In genomic region chr12:99789283-99789960, GRCm38 (mm10) we compare ENCODE assay signal across 13 mouse cellular contexts.
DNase-seq lines count a peak whose midpoint lies in the region; ATAC-seq and TF ChIP-seq lines count a peak whose summit lies in the region.
"Had no signal": no experiment of that assay in that cellular context is flagged by ENCODE, and none has a peak within 500 bp of the region (broad histone marks: within the 10 kb centered on the region; RNA-seq: fewer than 3 reads in every experiment).

No protein-coding gene starts in this region.

- peaks cover 7% of the 10 kb centered on the region; the same call in 1 of the 2 replicates for H3K9me3 ChIP-seq in heart, embryonic 12.5 days (replicated peaks)
- no peaks in the 10 kb centered on the region for H3K9me3 ChIP-seq in heart, embryonic 10.5 days
- H3K9me3 ChIP-seq in hindbrain, postnatal 0 days (ENCODE audit: low read length): no peaks in the 10 kb centered on the region
- H3K9me3 ChIP-seq: forebrain, embryonic 10.5 days; heart, embryonic 15.5 days; liver, embryonic 15.5 days; neural tube, embryonic 12.5 days; stomach, embryonic 15.5 days had no signal

- TF ChIP-seq CTCF in hindbrain, postnatal 0 days (IDR thresholded peaks at IDR 0.05; ENCODE audit: low read depth): no peak

- peak; percentile 27 to 59 for DNase-seq in heart, adult 18-20 months
- DNase-seq in CD4-positive, CD25-positive, alpha-beta regulatory T cell, adult 2 months (ENCODE audit: low read depth, low spot score): peak; percentile 40
- DNase-seq in heart, embryonic 10.5 days (ENCODE audit: low spot score): peak; percentile 55
- no peak for DNase-seq in left cerebral cortex, adult 8-10 months (ENCODE audit: low spot score in 2 of 2)
- DNase-seq in hindbrain, postnatal 0 days (ENCODE audit: low spot score): no peak

- H3K27ac ChIP-seq in heart, embryonic 12.5 days (ENCODE audit: poor library complexity, severe bottlenecking): no peak overlapping the region
- no peak overlapping the region for H3K27ac ChIP-seq in heart, embryonic 10.5 days
- H3K27ac ChIP-seq in hindbrain, postnatal 0 days: no peak overlapping the region
- H3K27ac ChIP-seq: forebrain, embryonic 10.5 days; heart, embryonic 15.5 days; liver, embryonic 15.5 days; neural tube, embryonic 12.5 days; stomach, embryonic 15.5 days had no signal

- no peak overlapping the region for H3K4me2 ChIP-seq in heart, embryonic 12.5 days
- no peak overlapping the region for H3K4me2 ChIP-seq in hindbrain, postnatal 0 days (ENCODE audit: low read depth, low read length)
- H3K4me2 ChIP-seq: heart, embryonic 15.5 days; liver, embryonic 15.5 days; neural tube, embryonic 12.5 days; stomach, embryonic 15.5 days had no signal

- no peak overlapping the region for H3K4me3 ChIP-seq in heart, embryonic 12.5 days
- H3K4me3 ChIP-seq in heart, embryonic 10.5 days: no peak overlapping the region
- H3K4me3 ChIP-seq in hindbrain, postnatal 0 days (ENCODE audit: low read length): no peak overlapping the region
- H3K4me3 ChIP-seq: forebrain, embryonic 10.5 days; heart, embryonic 15.5 days; liver, embryonic 15.5 days; neural tube, embryonic 12.5 days; stomach, embryonic 15.5 days had no signal

- no peaks in the 10 kb centered on the region for H3K27me3 ChIP-seq in heart, embryonic 12.5 days (replicated peaks)
- no peaks in the 10 kb centered on the region for H3K27me3 ChIP-seq in heart, embryonic 10.5 days (ENCODE audit: insufficient read depth, poor library complexity, severe bottlenecking)
- no peaks in the 10 kb centered on the region for H3K27me3 ChIP-seq in hindbrain, postnatal 0 days (ENCODE audit: insufficient read depth, low read length)
- H3K27me3 ChIP-seq: heart, embryonic 15.5 days; liver, embryonic 15.5 days; neural tube, embryonic 12.5 days; stomach, embryonic 15.5 days had no signal

- no peak for ATAC-seq in heart, embryonic 12.5 days (ENCODE audit: insufficient number of reproducible peaks, low FRiP score)
- peak; percentile 92 for ATAC-seq in monocyte, adult 5-6 weeks (replicated peaks; ENCODE audit: insufficient number of reproducible peaks, low FRiP score, low TSS enrichment, poor library complexity, severe bottlenecking)
- no peak for ATAC-seq in megakaryocyte-erythroid progenitor cell, adult 5-6 weeks (replicated peaks; ENCODE audit: low FRiP score, low TSS enrichment, poor library complexity, severe bottlenecking)
- ATAC-seq in hindbrain, postnatal 0 days: no peak

- peaks cover 14% of the 10 kb centered on the region for H3K4me1 ChIP-seq in heart, embryonic 12.5 days (replicated peaks)
- H3K4me1 ChIP-seq in heart, embryonic 10.5 days: 0 out of 2 replicates have a peak, but pooled peaks cover 5% of the 10 kb centered on the region
- no peaks in the 10 kb centered on the region for H3K4me1 ChIP-seq in hindbrain, postnatal 0 days (ENCODE audit: insufficient read depth, low read length)
- H3K4me1 ChIP-seq: liver, embryonic 15.5 days; stomach, embryonic 15.5 days had no signal

- no peaks in the 10 kb centered on the region for H3K36me3 ChIP-seq in heart, embryonic 12.5 days
- H3K36me3 ChIP-seq in heart, embryonic 10.5 days: no peaks in the 10 kb centered on the region
- no peaks in the 10 kb centered on the region for H3K36me3 ChIP-seq in hindbrain, postnatal 0 days (ENCODE audit: insufficient read depth, low read length)
- H3K36me3 ChIP-seq: forebrain, embryonic 10.5 days; heart, embryonic 15.5 days; liver, embryonic 15.5 days; neural tube, embryonic 12.5 days; stomach, embryonic 15.5 days had no signal

- H3K9ac ChIP-seq in heart, embryonic 12.5 days: no peak overlapping the region
- H3K9ac ChIP-seq in hindbrain, postnatal 0 days (replicated peaks; ENCODE audit: low read length): no peak overlapping the region
- H3K9ac ChIP-seq: heart, embryonic 15.5 days; liver, embryonic 15.5 days; neural tube, embryonic 12.5 days; stomach, embryonic 15.5 days had no signal

- WGBS in heart, embryonic 12.5 days: 55% methylated on average over 5 of the region's 5 CpGs
- WGBS in heart, embryonic 10.5 days: 53% methylated on average over 5 of the region's 5 CpGs
- WGBS in hindbrain, postnatal 0 days: 65% methylated on average over 5 of the region's 5 CpGs

Comparison
In these comparisons a context has a peak if more than half of its experiments do, and no peak if none do; other contexts are left out.
1. DNase-seq: peak in heart, adult 18-20 months (2 of 2), CD4-positive, CD25-positive, alpha-beta regulatory T cell, adult 2 months (single experiment) and heart, embryonic 10.5 days (single experiment); none in left cerebral cortex, adult 8-10 months (0 of 2) and hindbrain, postnatal 0 days (single experiment).